Comparison of ENCODE assay signal across 10 mouse cellular contexts in the genomic region with DNA sequence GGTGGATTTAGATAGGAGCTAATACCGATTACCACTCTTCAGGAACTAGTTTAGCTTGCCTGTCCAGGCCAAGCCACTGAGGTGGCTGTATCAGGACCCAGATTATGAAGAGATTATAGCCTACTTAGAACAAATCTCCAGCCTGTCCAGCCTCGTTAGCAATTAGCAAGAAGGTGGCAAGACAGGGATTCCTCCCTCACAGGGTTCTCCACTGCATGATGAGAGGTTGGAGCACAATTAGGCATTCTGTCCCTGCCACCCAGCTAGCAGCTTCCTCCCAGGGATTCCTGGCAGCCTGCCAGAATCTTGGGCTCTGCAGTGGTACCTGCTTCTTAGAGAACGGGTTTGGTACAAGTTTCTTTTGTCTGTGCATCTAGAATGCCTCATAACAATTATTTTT. TPM values are rescaled to one million over a fixed set of nuclear protein-coding genes. Genes with fewer than 3 reads are reported as not detected.
DNase-seq lines count a peak whose midpoint lies in the region; ATAC-seq and TF ChIP-seq lines count a peak whose summit lies in the region.
"Had no signal": no experiment of that assay in that cellular context is flagged by ENCODE, and none has a peak within 500 bp of the region (broad histone marks: within the 10 kb centered on the region; RNA-seq: fewer than 3 reads in every experiment).

No protein-coding gene starts in this region.

- no peak for TF ChIP-seq EP300 in liver, postnatal 0 days (IDR thresholded peaks at IDR 0.05; ENCODE audit: low read depth)

- H3K4me3 ChIP-seq in embryonic facial prominence, embryonic 10.5 days: no peak overlapping the region
- H3K4me3 ChIP-seq in limb, embryonic 11.5 days (ENCODE audit: low read depth, low read length): no peak overlapping the region
- H3K4me3 ChIP-seq in liver, embryonic 11.5 days (ENCODE audit: low read depth, low read length): no peak overlapping the region
- H3K4me3 ChIP-seq in liver, postnatal 0 days (ENCODE audit: low read depth, low read length): no peak overlapping the region
- H3K4me3 ChIP-seq: limb, embryonic 13.5 days had no signal

- peak overlapping the region; percentile 54 for H3K27ac ChIP-seq in embryonic facial prominence, embryonic 10.5 days (replicated peaks)
- no peak overlapping the region for H3K27ac ChIP-seq in limb, embryonic 11.5 days (replicated peaks; ENCODE audit: low read depth, low read length)
- no peak overlapping the region for H3K27ac ChIP-seq in liver, embryonic 11.5 days (ENCODE audit: low read depth, low read length)
- H3K27ac ChIP-seq in liver, postnatal 0 days (ENCODE audit: low read depth): no peak overlapping the region
- H3K27ac ChIP-seq: limb, embryonic 13.5 days; macrophage had no signal

- WGBS in embryonic facial prominence, embryonic 10.5 days: 69% methylated on average over 3 of the region's 3 CpGs
- WGBS in limb, embryonic 11.5 days: 55% methylated on average over 3 of the region's 3 CpGs
- 72% methylated on average over 3 of the region's 3 CpGs for WGBS in liver, embryonic 11.5 days
- WGBS in liver, postnatal 0 days (ENCODE audit: insufficient replicate concordance): 75% methylated on average over 3 of the region's 3 CpGs

- H3K36me3 ChIP-seq in embryonic facial prominence, embryonic 10.5 days (replicated peaks): peaks cover 21% of the 10 kb centered on the region; the same call in 1 of the 2 replicates
- no peaks in the 10 kb centered on the region for H3K36me3 ChIP-seq in limb, embryonic 11.5 days (ENCODE audit: control insufficient read depth, insufficient read depth, low read length)
- peaks cover 5% of the 10 kb centered on the region; the same call in 1 of the 2 replicates for H3K36me3 ChIP-seq in liver, embryonic 11.5 days (ENCODE audit: control insufficient read depth, insufficient read depth, low read length)
- peaks cover 24% of the 10 kb centered on the region for H3K36me3 ChIP-seq in liver, postnatal 0 days (replicated peaks; ENCODE audit: insufficient read depth, low read length)

- DNase-seq in cerebellum, postnatal 10 days: peak; percentile 52 to 59
- DNase-seq in cerebellum, adult 9-10 months: no peak
- DNase-seq in kidney, postnatal 14 days: peak; percentile 27
- DNase-seq in kidney, adult 11 months: no peak
- DNase-seq in embryonic facial prominence, embryonic 10.5 days (ENCODE audit: low spot score): no peak
- DNase-seq in limb, embryonic 11.5 days (ENCODE audit: low spot score): peak; percentile 46
- no peak for DNase-seq in liver, embryonic 11.5 days (ENCODE audit: low spot score)
- no peak for DNase-seq in liver, postnatal 0 days

- no peak overlapping the region for H3K4me2 ChIP-seq in limb, embryonic 11.5 days (ENCODE audit: low read depth, severe bottlenecking)
- H3K4me2 ChIP-seq in liver, embryonic 11.5 days: no peak overlapping the region
- H3K4me2 ChIP-seq in liver, postnatal 0 days (ENCODE audit: low read depth, low read length): no peak overlapping the region
- H3K4me2 ChIP-seq: limb, embryonic 13.5 days had no signal

- no peak overlapping the region for H3K9ac ChIP-seq in limb, embryonic 11.5 days (ENCODE audit: low read length)
- H3K9ac ChIP-seq in liver, embryonic 11.5 days (ENCODE audit: low read depth, low read length): no peak overlapping the region
- H3K9ac ChIP-seq in liver, postnatal 0 days (replicated peaks): no peak overlapping the region
- H3K9ac ChIP-seq: limb, embryonic 13.5 days had no signal

- H3K9me3 ChIP-seq in embryonic facial prominence, embryonic 10.5 days: no peaks in the 10 kb centered on the region
- no peaks in the 10 kb centered on the region for H3K9me3 ChIP-seq in limb, embryonic 11.5 days (ENCODE audit: control insufficient read depth, low read length)
- H3K9me3 ChIP-seq in liver, embryonic 11.5 days (ENCODE audit: control insufficient read depth, low read length): no peaks in the 10 kb centered on the region
- no peaks in the 10 kb centered on the region for H3K9me3 ChIP-seq in liver, postnatal 0 days (ENCODE audit: low read length)
- H3K9me3 ChIP-seq: limb, embryonic 13.5 days had no signal

- H3K27me3 ChIP-seq in embryonic facial prominence, embryonic 10.5 days (replicated peaks; ENCODE audit: low read depth, poor library complexity, severe bottlenecking): no peaks in the 10 kb centered on the region; the same call in 1 of the 2 replicates
- H3K27me3 ChIP-seq in limb, embryonic 11.5 days (ENCODE audit: control insufficient read depth, insufficient read depth, low read length): no peaks in the 10 kb centered on the region
- H3K27me3 ChIP-seq in liver, embryonic 11.5 days (replicated peaks; ENCODE audit: control insufficient read depth, insufficient read depth, low read length): no peaks in the 10 kb centered on the region
- H3K27me3 ChIP-seq in liver, postnatal 0 days (ENCODE audit: insufficient read depth, low read length): no peaks in the 10 kb centered on the region
- H3K27me3 ChIP-seq: limb, embryonic 13.5 days had no signal

- ATAC-seq in limb, embryonic 11.5 days (ENCODE audit: insufficient number of reproducible peaks, low FRiP score, low TSS enrichment, low read depth): no peak
- no peak for ATAC-seq in liver, embryonic 11.5 days (replicated peaks; ENCODE audit: low FRiP score)
- ATAC-seq in liver, postnatal 0 days: no peak

- H3K4me1 ChIP-seq in embryonic facial prominence, embryonic 10.5 days: peaks cover 46% of the 10 kb centered on the region
- H3K4me1 ChIP-seq in limb, embryonic 11.5 days (ENCODE audit: control insufficient read depth, insufficient read depth, low read length): peaks cover 25% of the 10 kb centered on the region
- 0 out of 2 replicates have a peak, but pooled peaks cover 4% of the 10 kb centered on the region for H3K4me1 ChIP-seq in liver, embryonic 11.5 days (replicated peaks; ENCODE audit: control insufficient read depth, insufficient read depth, low read length)
- H3K4me1 ChIP-seq in liver, postnatal 0 days (ENCODE audit: insufficient read depth): peaks cover 4% of the 10 kb centered on the region; the same call in 1 of the 2 replicates

- TF ChIP-seq CTCF in liver, postnatal 0 days (IDR thresholded peaks at IDR 0.05; ENCODE audit: low read depth): no peak

RNA-seq across cellular contexts. Expression of gene Smim20, which starts 8.5 kb away (rescaled TPM):
- polyA plus RNA-seq in embryonic facial prominence, embryonic 10.5 days (2016; fragmentation: Nextera tagmentation; extraction: Ambion mirVana): 53.2 and 57.7 TPM in 2 replicates
- 58.1 and 59.0 TPM in 2 replicates for polyA plus RNA-seq in limb, embryonic 11.5 days (2014; fragmentation: Nextera tagmentation; extraction: Ambion mirVana)
- 64.4 and 70.2 TPM in 2 replicates for polyA plus RNA-seq in liver, embryonic 11.5 days (2014; fragmentation: Nextera tagmentation; extraction: Ambion mirVana)
- polyA plus RNA-seq in liver, postnatal 0 days (2015; fragmentation: Nextera tagmentation; extraction: Ambion mirVana): 65.1 and 65.9 TPM in 2 replicates

Comparison
In these comparisons a context has a peak if more than half of its experiments do, and no peak if none do; other contexts are left out.
1. DNase-seq: peak in cerebellum, postnatal 10 days (2 of 2), kidney, postnatal 14 days (single experiment) and limb, embryonic 11.5 days (single experiment); none in cerebellum, adult 9-10 months (single experiment), kidney, adult 11 months (single experiment), embryonic facial prominence, embryonic 10.5 days (single experiment), liver, embryonic 11.5 days (single experiment) and liver, postnatal 0 days (single experiment).